Mouse (Mus musculus) stomach, postnatal 0 days (tissue): Measurements from ENCODE around the gene Ifna11. TPM values are rescaled to one million over a fixed set of nuclear protein-coding genes. Genes with fewer than 3 reads are reported as not detected.
"Not testable (repeated sequence)": the region's sequence is repeated elsewhere in the genome, so short reads cannot be mapped to it uniquely, and the experiment has no call there.

ENCODE experiments used
- ATAC-seq: fragments of 200-750 bp; cut with Nextera tagmentation; 2 replicates; pipeline ENCODE4 v1.8.0; 2017; ENCODE audit not compliant: low FRiP score, low TSS enrichment
- DNase-seq: peaks from one replicate; pipeline ENCODE4 v3.0.0-alpha.2; 2016; ENCODE audit warnings: low spot score
- H3K27ac ChIP-seq: fragments of 300-500 bp; sonication (generic); replicated peaks from 2 replicates; pipeline ENCODE4 v1.5.1; 2014; ENCODE audit warnings: mild to moderate bottlenecking, control low read depth
- H3K27me3 ChIP-seq: fragments of 300-500 bp; sonication (generic); 2 replicates; pipeline ENCODE4 v1.6.1; 2014; ENCODE audit warnings: low read length; ENCODE audit not compliant: control insufficient read depth, insufficient read depth
- H3K36me3 ChIP-seq: fragments of 300-500 bp; sonication (generic); 2 replicates; pipeline ENCODE4 v1.6.1; 2014; ENCODE audit warnings: low read length, mixed read lengths; ENCODE audit not compliant: control insufficient read depth, insufficient read depth
- H3K4me1 ChIP-seq: fragments of 300-500 bp; sonication (generic); replicated peaks from 2 replicates; pipeline ENCODE4 v1.6.1; 2014; ENCODE audit warnings: antibody characterized with exemption; ENCODE audit not compliant: control insufficient read depth, insufficient read depth
- H3K4me2 ChIP-seq: fragments of 300-500 bp; sonication (generic); replicated peaks from 2 replicates; pipeline ENCODE4 v1.6.1; 2014; ENCODE audit warnings: low read depth, mild to moderate bottlenecking, control low read depth, moderate library complexity
- H3K4me3 ChIP-seq: fragments of 300-500 bp; sonication (generic); 2 replicates; pipeline ENCODE4 v1.5.1; 2014; ENCODE audit warnings: low read depth, low read length, control low read depth
- H3K9ac ChIP-seq: fragments of 300-500 bp; sonication (generic); 2 replicates; pipeline ENCODE4 v1.6.1; 2014; ENCODE audit warnings: mild to moderate bottlenecking, low read length, control low read depth, mixed read lengths
- H3K9me3 ChIP-seq: fragments of 300-500 bp; sonication (generic); 2 replicates; pipeline ENCODE4 v1.6.1; 2016; ENCODE audit warnings: low read length; ENCODE audit not compliant: control insufficient read depth
- CTCF ChIP-seq: IDR thresholded peaks from 2 replicates; pipeline ENCODE4 v1.5.1; 2016; ENCODE audit warnings: antibody characterized with exemption, low read depth, mild to moderate bottlenecking, moderate library complexity
- EP300 ChIP-seq: optimal IDR thresholded peaks from 2 replicates; pipeline ENCODE3; 2016; ENCODE audit warnings: antibody characterized with exemption
- WGBS: fragments of 180-500 bp; shearing (Covaris S2); extraction: QIAGEN DNeasy Blood & Tissue Kit; methylation state at CpG from one replicate; pipeline ENCODE4 v1.1.7; 2014; 5-methylcytosine and 5-hydroxymethylcytosine counted together
- polyA plus RNA-seq: library from polyadenylated mRNA; unstranded; fragments of >200 nt; fragmentation: Nextera tagmentation; extraction: Ambion mirVana; gene quantifications from 2 replicates; pipeline ENCODE4 v1.2.1, GENCODE M21; 2015

Gene Ifna11
- polyA plus RNA-seq, 1 experiment from 2014 or later = not detected

GRCm38 (mm10) chr4:88805761-88806160 lies 14.0 kb upstream of the Ifna11 start:
- not testable (repeated sequence) for H3K9ac ChIP-seq, H3K9me3 ChIP-seq, H3K4me1 ChIP-seq, H3K36me3 ChIP-seq, ATAC-seq, DNase-seq, H3K4me2 ChIP-seq, H3K27ac ChIP-seq, H3K4me3 ChIP-seq, H3K27me3 ChIP-seq
- 3% methylated on average over 6 of the region's 34 CpGs for WGBS
- TF ChIP-seq CTCF = peak; percentile 46

GRCm38 (mm10) chr4:88815928-88816327 lies 3.8 kb upstream of the Ifna11 start, which contains the start of gene Ifna7:
TSS of gene Ifna7 (plus strand) at chr4:88816228.
- WGBS = 54% methylated on average over 3 of the region's 3 CpGs
- H3K27me3 ChIP-seq = no peaks in the 10 kb centered on the region
- ATAC-seq = no peak
- no peaks in the 10 kb centered on the region for H3K36me3 ChIP-seq
- TF ChIP-seq CTCF = no peak
- TF ChIP-seq EP300 = no peak
- no peak within 1 kb of the TSS for H3K4me3 ChIP-seq
- no peaks in the 10 kb centered on the region for H3K9me3 ChIP-seq
- no peaks in the 10 kb centered on the region for H3K4me1 ChIP-seq
- DNase-seq = no peak
- no peak within 1 kb of the TSS for H3K4me2 ChIP-seq
- H3K9ac ChIP-seq = no peak within 1 kb of the TSS
- H3K27ac ChIP-seq = no peak within 1 kb of the TSS

GRCm38 (mm10) chr4:88822995-88823394 lies 3.2 kb downstream of the Ifna11 start:
- Histone ChIP-seq H3K27me3 (no peaks in the 10 kb centered on the region), H3K4me3 (no peak overlapping the region), H3K4me2 (no peak overlapping the region), H3K27ac (no peak overlapping the region), H3K9ac (no peak overlapping the region), H3K36me3 (no peaks in the 10 kb centered on the region), H3K9me3 (no peaks in the 10 kb centered on the region), H3K4me1 (no peaks in the 10 kb centered on the region)
- no peak for TF ChIP-seq EP300
- peak; percentile 71 for TF ChIP-seq CTCF
- ATAC-seq (no peak), DNase-seq (no peak)
- 21% methylated on average over 4 of the region's 4 CpGs for WGBS

- H3K4me2 ChIP-seq, H3K27ac ChIP-seq, H3K27me3 ChIP-seq, H3K4me3 ChIP-seq, H3K9me3 ChIP-seq, DNase-seq, ATAC-seq, H3K36me3 ChIP-seq, H3K9ac ChIP-seq, H3K4me1 ChIP-seq: not testable (repeated sequence)
Measured at GRCm38 (mm10) chr4:88827116-88827515, 7.4 kb downstream of the Ifna11 start, which contains the start of gene Ifna6. TSS of gene Ifna6 (plus strand) at chr4:88827416.

GRCm38 (mm10) chr4:88830523-88830922 lies 10.8 kb downstream of the Ifna11 start:
- 32% methylated on average over 4 of the region's 4 CpGs for WGBS
- Histone ChIP-seq H3K4me1 (no peaks in the 10 kb centered on the region), H3K27me3 (no peaks in the 10 kb centered on the region), H3K4me2 (no peak overlapping the region), H3K9me3 (no peaks in the 10 kb centered on the region), H3K36me3 (no peaks in the 10 kb centered on the region), H3K4me3 (no peak overlapping the region), H3K27ac (no peak overlapping the region), H3K9ac (no peak overlapping the region)
- TF ChIP-seq EP300 = no peak
- peak; percentile 66 for TF ChIP-seq CTCF
- peak; percentile 31 for DNase-seq
- no peak for ATAC-seq

- ATAC-seq, H3K4me3 ChIP-seq, H3K4me1 ChIP-seq, H3K27me3 ChIP-seq, H3K36me3 ChIP-seq, DNase-seq, H3K4me2 ChIP-seq, H3K9me3 ChIP-seq, H3K27ac ChIP-seq, H3K9ac ChIP-seq: not testable (repeated sequence)
- 64% methylated on average over 1 of the region's 1 CpGs for WGBS
Measured at GRCm38 (mm10) chr4:88835225-88835624, 15.5 kb downstream of the Ifna11 start, which contains the start of gene Ifna5. TSS of gene Ifna5 (plus strand) at chr4:88835525.
